Mouse (Mus musculus): ENCODE data around the gene Chat. TPM values are rescaled to one million over a fixed set of nuclear protein-coding genes. Genes with fewer than 3 reads are reported as not detected.

Gene Chat
- total RNA-seq (2023): not detected in 2 replicates

DNA sequence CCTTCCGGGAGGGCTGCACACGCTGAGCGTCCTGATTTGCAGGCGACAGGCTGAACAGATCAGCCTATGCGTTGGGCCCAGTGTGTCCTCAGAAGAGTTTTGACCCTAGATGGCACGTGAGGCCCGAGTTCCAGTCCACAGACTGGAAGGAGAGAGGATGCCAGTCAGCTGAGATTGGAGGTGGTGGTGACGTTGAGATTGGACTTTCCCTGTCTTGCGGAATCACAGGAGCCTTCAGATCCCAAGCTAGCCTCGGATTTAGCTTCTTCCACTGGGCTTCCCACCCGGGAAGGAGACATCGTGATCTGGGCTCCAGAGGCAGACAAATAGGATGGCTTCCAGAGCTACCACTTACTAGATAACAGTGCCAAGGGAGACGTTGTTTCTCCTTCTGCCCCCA lies at the start of gene Chat:
Gene Chat (minus strand): TSS at position 101 of the 400 bp plus-strand sequence.

DNA sequence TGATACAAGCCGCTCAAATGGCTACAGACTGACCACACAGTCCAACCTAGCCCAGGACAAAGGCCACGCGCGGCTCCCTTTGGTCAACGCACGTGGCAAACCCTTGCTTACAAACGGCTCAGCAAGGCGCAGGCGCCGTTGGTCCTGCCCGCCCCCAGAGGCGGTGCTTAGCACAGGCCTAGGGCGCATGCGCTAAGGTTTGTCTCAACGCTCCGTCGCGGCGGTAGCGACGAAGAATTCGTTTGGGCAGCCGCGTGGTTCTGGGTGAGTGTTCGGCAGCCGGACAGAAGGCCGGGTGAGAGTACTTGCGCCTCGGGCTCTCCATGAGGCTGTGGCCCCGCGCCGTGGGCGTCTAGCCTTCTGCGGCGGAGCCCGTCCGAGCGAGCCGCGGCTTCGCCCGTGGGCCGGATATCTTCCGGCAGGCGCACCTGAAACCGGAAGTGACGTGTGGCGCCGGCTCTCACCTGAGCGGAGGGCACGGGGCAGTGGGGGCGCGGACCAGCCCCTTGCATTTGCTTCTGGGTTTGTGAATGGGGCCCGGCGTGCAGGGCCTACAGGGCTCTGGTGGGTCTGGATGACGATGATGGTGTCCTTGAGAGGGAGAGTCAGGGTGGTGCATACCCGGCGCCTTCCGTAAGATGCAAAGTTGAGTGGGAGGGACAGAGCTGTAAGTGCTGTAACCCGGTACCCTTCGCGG lies 47.7 kb upstream of the Chat start, which contains the start of gene Ercc6:
Gene Ercc6 (plus strand): TSS at position 186 of the 697 bp plus-strand sequence.

DNA sequence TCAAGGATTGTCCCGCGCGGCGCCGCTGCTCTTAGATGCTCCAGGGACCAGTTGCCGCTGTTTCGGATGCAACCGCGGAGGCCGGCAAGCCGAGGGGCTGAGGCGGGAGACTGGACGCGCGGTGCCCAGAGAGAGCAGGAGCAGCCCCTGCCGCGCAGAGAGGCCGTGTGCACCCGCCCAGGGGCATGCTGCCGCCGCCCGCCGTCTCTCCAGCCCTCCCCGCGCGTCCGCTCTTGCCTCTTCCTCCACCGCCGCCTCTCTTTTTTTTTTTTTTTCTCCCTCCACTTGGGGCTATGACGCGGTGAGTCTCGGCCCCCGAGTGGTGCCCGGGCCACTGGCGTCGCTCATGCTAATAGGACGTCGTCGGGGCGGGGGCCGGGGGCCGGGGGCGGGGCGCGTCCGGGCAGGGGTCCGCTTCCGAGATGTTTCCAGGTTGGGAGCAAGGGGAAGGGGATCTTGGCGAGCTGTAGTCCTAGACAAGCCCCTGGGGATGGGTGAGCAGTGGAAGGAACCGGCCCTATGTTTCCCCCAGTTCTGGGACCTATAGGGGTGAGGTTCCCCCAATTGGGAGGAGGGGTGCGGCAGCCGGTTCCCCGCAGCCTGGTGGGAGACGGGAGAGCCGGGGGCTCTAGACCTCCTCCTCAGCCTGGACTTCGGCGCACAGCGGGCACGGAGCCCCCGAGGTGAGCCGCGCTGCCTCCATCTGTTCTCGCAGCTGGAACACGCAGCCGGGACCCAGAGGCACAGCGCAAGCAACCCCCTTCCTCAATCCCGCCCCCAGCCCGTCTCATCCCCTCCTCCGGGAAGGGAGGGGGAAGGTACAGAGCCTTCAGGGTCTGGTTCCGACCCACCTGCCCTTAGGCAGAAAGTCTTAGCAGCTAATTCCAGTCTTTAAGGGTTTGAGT lies 936 bp downstream of the Chat start, which contains the start of gene Slc18a3:
Gene Slc18a3 (minus strand): TSS at position 250 of the 905 bp plus-strand sequence.

DNA sequence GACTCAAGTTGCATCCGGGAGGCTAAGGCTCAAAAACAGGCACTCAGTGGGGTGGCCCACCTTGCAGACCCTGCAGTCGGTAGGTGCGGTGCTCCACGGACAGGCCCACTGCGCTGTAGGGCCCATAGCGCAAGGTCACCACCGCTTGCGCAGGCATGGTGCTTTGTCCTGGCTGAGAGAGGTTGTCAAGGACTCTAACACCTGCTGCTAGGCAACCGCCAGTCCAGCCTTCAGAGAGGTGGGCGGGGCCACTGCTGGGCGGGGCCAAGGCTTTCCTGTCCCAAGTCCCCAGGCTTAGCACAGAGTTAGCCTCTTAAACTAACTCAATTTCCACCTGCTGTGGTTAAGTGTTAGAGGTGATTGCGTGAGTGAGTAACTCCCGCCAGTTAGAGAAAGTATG lies 77.6 kb downstream of the Chat start, which contains the start of gene 1700024G13Rik:
Gene 1700024G13Rik (minus strand): TSS at position 196 of the 400 bp plus-strand sequence.

Other genes with a start within 250 kb of the Chat start
- not detected in 2 replicates for gene Ogdhl, start 144.0 kb downstream of the Chat start, total RNA-seq (2023)
- gene 1700024G13Rik, start 77.6 kb downstream of the Chat start, total RNA-seq (2023): not detected in 2 replicates
- not detected in 2 replicates for gene Slc18a3, start 1.1 kb downstream of the Chat start, total RNA-seq (2023)
- gene Ercc6, start 47.5 kb upstream of the Chat start, total RNA-seq (2023): 12.4 and 15.4 TPM in 2 replicates
- gene Prrxl1, start 133.4 kb upstream of the Chat start, total RNA-seq (2023): not detected in 2 replicates
- gene 3425401B19Rik, start 219.3 kb upstream of the Chat start, total RNA-seq (2023): not detected in 2 replicates

All from neutrophil, adult 65 days (primary cell).